Mouse (Mus musculus): ENCODE measurements around the gene Il4. TPM values are rescaled to one million over a fixed set of nuclear protein-coding genes. Genes with fewer than 3 reads are reported as not detected.

Il4 gene
- total and polyA plus RNA-seq, 3 experiments = 0.27 TPM; not detected in 2

- TF ChIP-seq EP300 (IDR thresholded peaks at IDR 0.05; ENCODE audit: insufficient read depth, low read depth, low read length) = no peak
- no peak for TF ChIP-seq POLR2A (IDR thresholded peaks at IDR 0.05; ENCODE audit: insufficient read depth, low read depth, low read length)
- TF ChIP-seq CTCF (IDR thresholded peaks at IDR 0.05) = no peak
- no peak overlapping the region for H3K9ac ChIP-seq (ENCODE audit: low read depth, low read length)
- no peaks in the 10 kb centered on the region for H3K4me1 ChIP-seq (ENCODE audit: control insufficient read depth, insufficient read depth, low read length)
- H3K36me3 ChIP-seq (ENCODE audit: control insufficient read depth, insufficient read depth, low read length) = no peaks in the 10 kb centered on the region
- H3K27me3 ChIP-seq (ENCODE audit: control insufficient read depth, insufficient read depth, low read length) = peaks cover 6% of the 10 kb centered on the region
- intact Hi-C loops (cut with DNase I) = no loop called here
- WGBS = 82% methylated on average over 10 of the region's 10 CpGs
- H3K27ac ChIP-seq = no peak overlapping the region
- H3K79me2 ChIP-seq (replicated peaks; ENCODE audit: control insufficient read depth, insufficient read depth, low read length) = no peaks in the 10 kb centered on the region
- no peak for DNase-seq
- H3K4me3 ChIP-seq = no peak overlapping the region
These were observed 19.4 kb upstream of the Il4 start for GRCm38 (mm10) chr11:53637803-53638260.

DNA sequence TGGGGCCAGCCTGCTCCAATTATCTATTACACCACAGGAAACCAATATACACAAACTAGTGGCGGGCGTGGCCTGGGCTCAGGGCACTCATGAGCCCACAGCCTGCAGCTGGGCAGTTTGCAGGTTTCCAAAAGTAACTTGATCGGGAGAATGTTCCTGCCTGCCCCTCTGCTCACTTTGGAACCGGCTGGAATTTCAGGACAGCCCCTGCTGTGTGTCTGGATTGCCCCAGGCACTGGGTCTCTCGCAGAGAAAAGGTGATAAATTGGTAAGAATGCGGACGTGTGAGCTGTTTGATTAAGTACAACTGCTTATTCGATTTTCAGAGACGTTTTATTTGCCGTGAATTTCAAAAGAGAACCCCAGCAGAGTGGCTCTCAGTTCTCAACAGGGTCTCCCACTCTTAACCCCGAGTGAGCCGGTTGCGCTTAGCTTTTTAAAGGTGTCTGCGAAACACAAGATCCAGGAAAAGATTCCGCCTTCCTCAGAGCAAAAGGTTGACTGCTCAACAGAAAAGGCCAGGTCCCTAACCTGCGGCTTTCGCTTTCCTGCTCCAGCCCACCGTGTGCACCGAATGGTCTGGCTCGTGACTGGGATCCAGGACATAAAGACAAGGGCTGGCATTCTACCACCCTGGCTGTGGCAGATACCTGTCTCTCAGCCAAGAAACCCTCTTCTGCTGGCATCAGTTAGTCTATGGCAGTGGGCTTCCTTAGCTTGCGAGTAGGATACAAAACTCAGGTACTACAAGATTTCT lies 18.8 kb upstream of the Il4 start:
- Histone ChIP-seq H3K27ac (no peak overlapping the region), H3K9ac (ENCODE audit: low read depth, low read length) (no peak overlapping the region), H3K27me3 (ENCODE audit: control insufficient read depth, insufficient read depth, low read length) (peaks cover 6% of the 10 kb centered on the region), H3K36me3 (ENCODE audit: control insufficient read depth, insufficient read depth, low read length) (no peaks in the 10 kb centered on the region), H3K4me1 (ENCODE audit: control insufficient read depth, insufficient read depth, low read length) (no peaks in the 10 kb centered on the region), H3K4me3 (no peak overlapping the region), H3K79me2 (replicated peaks; ENCODE audit: control insufficient read depth, insufficient read depth, low read length) (no peaks in the 10 kb centered on the region)
- intact Hi-C loops (cut with DNase I) = no loop called here
- DNase-seq = no peak
- WGBS = 49% methylated on average over 21 of the region's 21 CpGs
- TF ChIP-seq CTCF (IDR thresholded peaks at IDR 0.05) (no peak), POLR2A (IDR thresholded peaks at IDR 0.05; ENCODE audit: insufficient read depth, low read depth, low read length) (no peak), EP300 (IDR thresholded peaks at IDR 0.05; ENCODE audit: insufficient read depth, low read depth, low read length) (no peak)

GRCm38 (mm10) chr11:53636183-53636646 lies 17.7 kb upstream of the Il4 start:
- H3K79me2 ChIP-seq (replicated peaks; ENCODE audit: control insufficient read depth, insufficient read depth, low read length) = no peaks in the 10 kb centered on the region
- H3K4me3 ChIP-seq = no peak overlapping the region
- peaks cover 6% of the 10 kb centered on the region for H3K27me3 ChIP-seq (ENCODE audit: control insufficient read depth, insufficient read depth, low read length)
- no peak for DNase-seq
- no peaks in the 10 kb centered on the region for H3K36me3 ChIP-seq (ENCODE audit: control insufficient read depth, insufficient read depth, low read length)
- peak overlapping the region; percentile 25; the same call in 1 of the 2 replicates for H3K9ac ChIP-seq (ENCODE audit: low read depth, low read length)
- intact Hi-C loops (cut with DNase I) = no loop called here
- no peak overlapping the region for H3K27ac ChIP-seq
- H3K4me1 ChIP-seq (ENCODE audit: control insufficient read depth, insufficient read depth, low read length) = no peaks in the 10 kb centered on the region
- 6% methylated on average over 39 of the region's 40 CpGs for WGBS
- TF ChIP-seq EP300 (IDR thresholded peaks at IDR 0.05; ENCODE audit: insufficient read depth, low read depth, low read length) (no peak), CTCF (IDR thresholded peaks at IDR 0.05) (no peak), POLR2A (IDR thresholded peaks at IDR 0.05; ENCODE audit: insufficient read depth, low read depth, low read length) (no peak)

GRCm38 (mm10) chr11:53635590-53636182 lies 17.2 kb upstream of the Il4 start:
- no peak overlapping the region for H3K9ac ChIP-seq (ENCODE audit: low read depth, low read length)
- no peak for TF ChIP-seq EP300 (IDR thresholded peaks at IDR 0.05; ENCODE audit: insufficient read depth, low read depth, low read length)
- no peak for TF ChIP-seq POLR2A (IDR thresholded peaks at IDR 0.05; ENCODE audit: insufficient read depth, low read depth, low read length)
- no peak for TF ChIP-seq CTCF (IDR thresholded peaks at IDR 0.05)

DNA sequence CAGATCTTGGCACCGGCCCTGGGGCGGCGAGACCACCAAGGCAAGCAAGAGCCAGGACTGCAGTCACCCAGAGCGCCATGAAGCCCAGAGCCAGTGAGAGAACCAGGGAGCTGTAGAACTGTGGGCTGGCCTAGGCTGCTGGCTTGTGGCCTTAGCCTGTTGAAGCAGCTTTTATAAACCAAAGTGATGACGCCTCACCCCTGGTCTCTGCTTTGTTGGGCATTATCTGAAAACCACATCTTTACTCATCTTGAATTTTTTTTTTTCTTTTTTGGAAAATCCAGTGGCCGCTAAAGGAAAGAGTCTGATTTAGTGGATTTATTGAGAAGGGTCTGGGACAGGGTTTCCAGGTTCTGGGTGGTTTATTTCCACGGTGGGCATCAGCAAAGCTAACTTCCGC lies 16.1 kb upstream of the Il4 start, which contains the start of gene Il13:
Gene Il13, minus strand, starts transcription at position 147 of the 400 bp plus-strand sequence.
- H3K79me2 ChIP-seq (replicated peaks; ENCODE audit: control insufficient read depth, insufficient read depth, low read length) = no peaks in the 10 kb centered on the region
- DNase-seq = no peak
- no peaks in the 10 kb centered on the region for H3K36me3 ChIP-seq (ENCODE audit: control insufficient read depth, insufficient read depth, low read length)
- TF ChIP-seq CTCF (IDR thresholded peaks at IDR 0.05) (no peak), EP300 (IDR thresholded peaks at IDR 0.05; ENCODE audit: insufficient read depth, low read depth, low read length) (no peak), POLR2A (IDR thresholded peaks at IDR 0.05; ENCODE audit: insufficient read depth, low read depth, low read length) (no peak)
- WGBS = 95% methylated on average over 8 of the region's 8 CpGs
- intact Hi-C loops (cut with DNase I) = no loop called here
- H3K27me3 ChIP-seq (ENCODE audit: control insufficient read depth, insufficient read depth, low read length) = peaks cover 6% of the 10 kb centered on the region
- H3K9ac ChIP-seq (ENCODE audit: low read depth, low read length) = no peak within 1 kb of the TSS
- H3K4me3 ChIP-seq = no peak within 1 kb of the TSS
- H3K27ac ChIP-seq = no peak within 1 kb of the TSS
- no peaks in the 10 kb centered on the region for H3K4me1 ChIP-seq (ENCODE audit: control insufficient read depth, insufficient read depth, low read length)

More at GRCm38 (mm10) chr11:53635590-53636182, 17.2 kb upstream of the Il4 start:
- intact Hi-C loops (cut with DNase I) = no loop called here
- no peak overlapping the region for H3K27ac ChIP-seq
- no peaks in the 10 kb centered on the region for H3K79me2 ChIP-seq (replicated peaks; ENCODE audit: control insufficient read depth, insufficient read depth, low read length)
- no peak overlapping the region for H3K4me3 ChIP-seq
- WGBS = 55% methylated on average over 9 of the region's 9 CpGs
- H3K36me3 ChIP-seq (ENCODE audit: control insufficient read depth, insufficient read depth, low read length) = no peaks in the 10 kb centered on the region
- DNase-seq = no peak
- peaks cover 6% of the 10 kb centered on the region for H3K27me3 ChIP-seq (ENCODE audit: control insufficient read depth, insufficient read depth, low read length)
- H3K4me1 ChIP-seq (ENCODE audit: control insufficient read depth, insufficient read depth, low read length) = no peaks in the 10 kb centered on the region

DNA sequence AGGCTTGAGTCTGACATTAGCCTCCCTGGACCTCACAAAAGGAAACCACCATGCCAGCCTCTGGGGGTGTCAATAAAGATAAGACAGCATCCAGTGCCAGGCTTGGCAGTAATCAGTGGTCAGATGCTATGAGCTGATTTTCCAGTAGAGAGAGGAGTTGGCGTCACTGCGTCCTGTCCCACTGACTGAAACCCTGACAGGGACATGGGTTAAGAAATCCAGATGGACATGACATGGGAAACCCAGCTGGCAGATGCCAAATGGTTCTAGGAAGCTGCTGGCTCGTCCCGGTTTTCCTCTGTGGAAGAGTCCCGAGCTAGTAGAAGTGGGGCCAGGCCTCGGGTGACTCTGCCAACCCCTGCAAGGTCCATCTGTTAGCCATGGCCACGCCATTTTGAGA lies 15.2 kb upstream of the Il4 start:
- no peaks in the 10 kb centered on the region for H3K79me2 ChIP-seq (replicated peaks; ENCODE audit: control insufficient read depth, insufficient read depth, low read length)
- no peak for DNase-seq
- intact Hi-C loops (cut with DNase I) = no loop called here
- peaks cover 6% of the 10 kb centered on the region for H3K27me3 ChIP-seq (ENCODE audit: control insufficient read depth, insufficient read depth, low read length)
- no peaks in the 10 kb centered on the region for H3K4me1 ChIP-seq (ENCODE audit: control insufficient read depth, insufficient read depth, low read length)
- 77% methylated on average over 7 of the region's 7 CpGs for WGBS
- no peaks in the 10 kb centered on the region for H3K36me3 ChIP-seq (ENCODE audit: control insufficient read depth, insufficient read depth, low read length)
- no peak overlapping the region for H3K27ac ChIP-seq
- H3K4me3 ChIP-seq = no peak overlapping the region
- H3K9ac ChIP-seq (ENCODE audit: low read depth, low read length) = no peak overlapping the region
- TF ChIP-seq POLR2A (IDR thresholded peaks at IDR 0.05; ENCODE audit: insufficient read depth, low read depth, low read length) (no peak), EP300 (IDR thresholded peaks at IDR 0.05; ENCODE audit: insufficient read depth, low read depth, low read length) (no peak), CTCF (IDR thresholded peaks at IDR 0.05) (no peak)
